Mouse (Mus musculus): ENCODE data around the gene Asgr1.

Asgr1 gene

DNA sequence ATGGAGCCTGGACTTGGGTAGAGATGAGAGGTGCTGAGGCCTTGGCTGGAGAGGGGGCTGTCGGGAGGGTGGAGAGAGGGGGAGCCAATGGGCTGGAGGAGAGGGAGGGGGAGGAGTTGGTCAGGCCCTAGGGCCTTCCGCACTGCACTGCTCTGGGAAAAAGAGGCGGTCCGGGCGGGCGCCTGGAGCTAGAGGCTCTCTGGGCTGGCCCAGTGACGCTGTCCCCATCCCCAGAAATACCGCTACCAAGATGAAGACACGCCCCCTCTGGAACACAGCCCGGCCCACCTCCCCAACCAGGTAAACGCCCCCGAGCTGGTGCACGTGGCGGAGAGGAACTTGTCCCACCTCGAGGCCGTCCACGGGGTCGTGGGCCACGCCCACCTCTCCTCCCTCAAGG is 27.2 kb upstream of the Asgr1 start:
- peak; percentile 14 for DNase-seq (ENCODE audit: low read depth, low spot score)

DNA sequence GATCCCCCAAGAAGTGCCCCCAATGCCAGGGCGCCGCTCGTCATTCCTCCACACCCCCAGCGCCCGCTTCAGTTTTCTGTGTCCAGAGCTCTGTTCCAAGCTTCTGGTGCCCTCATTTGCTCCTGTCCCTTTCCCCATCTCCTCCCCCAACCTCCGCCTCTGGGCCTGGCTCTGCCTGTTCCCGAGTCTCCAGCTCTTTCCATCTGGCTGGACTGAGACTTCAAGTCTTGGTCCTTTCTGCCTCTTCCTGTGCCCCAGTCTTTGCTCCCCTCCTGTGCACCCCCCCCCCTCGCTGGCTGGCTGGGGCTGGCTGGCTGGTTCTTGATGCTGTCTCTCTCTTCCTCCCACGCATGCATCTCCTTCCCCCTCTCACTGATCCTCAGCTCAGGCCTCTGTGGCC is 26.5 kb upstream of the Asgr1 start:
- peak; percentile 72 for DNase-seq (ENCODE audit: low read depth, low spot score)

DNA sequence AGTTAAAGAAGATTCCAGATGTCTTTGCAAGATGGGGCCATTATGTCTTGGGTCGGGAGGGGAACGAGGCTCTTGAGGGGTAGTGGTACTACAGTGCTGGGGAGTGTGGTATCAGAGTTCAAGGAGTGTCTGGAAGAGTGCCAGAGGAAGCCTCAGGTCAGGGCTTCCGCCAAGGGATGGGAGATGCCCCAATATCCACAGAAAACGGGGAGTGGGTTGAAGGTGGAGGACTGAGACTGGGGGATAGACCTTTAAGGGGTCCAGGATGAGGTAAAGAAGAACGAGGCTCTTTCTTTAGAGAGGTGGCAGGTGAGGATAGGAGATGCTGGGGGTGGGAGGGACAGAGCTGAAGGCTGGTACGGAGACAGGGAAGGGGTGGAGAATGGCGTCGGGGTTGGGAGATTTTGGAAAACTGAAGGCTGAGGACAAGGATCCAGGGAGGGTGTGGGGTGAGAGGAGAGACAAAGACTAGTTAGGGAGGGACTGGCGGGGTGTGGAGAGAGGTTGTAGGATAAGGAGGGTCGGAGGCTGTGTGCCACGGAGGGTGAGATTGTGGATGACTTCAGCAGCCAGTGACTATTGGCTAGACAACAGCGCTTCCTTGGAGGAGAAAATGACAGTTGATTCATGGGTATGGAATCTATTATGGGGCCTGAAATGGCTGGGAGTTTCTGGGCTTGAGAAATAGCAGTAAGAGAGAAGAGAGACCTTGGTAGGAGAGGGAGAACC is 25.3 kb upstream of the Asgr1 start:
- DNase-seq (ENCODE audit: low read depth, low spot score) = peak; percentile 16

DNA sequence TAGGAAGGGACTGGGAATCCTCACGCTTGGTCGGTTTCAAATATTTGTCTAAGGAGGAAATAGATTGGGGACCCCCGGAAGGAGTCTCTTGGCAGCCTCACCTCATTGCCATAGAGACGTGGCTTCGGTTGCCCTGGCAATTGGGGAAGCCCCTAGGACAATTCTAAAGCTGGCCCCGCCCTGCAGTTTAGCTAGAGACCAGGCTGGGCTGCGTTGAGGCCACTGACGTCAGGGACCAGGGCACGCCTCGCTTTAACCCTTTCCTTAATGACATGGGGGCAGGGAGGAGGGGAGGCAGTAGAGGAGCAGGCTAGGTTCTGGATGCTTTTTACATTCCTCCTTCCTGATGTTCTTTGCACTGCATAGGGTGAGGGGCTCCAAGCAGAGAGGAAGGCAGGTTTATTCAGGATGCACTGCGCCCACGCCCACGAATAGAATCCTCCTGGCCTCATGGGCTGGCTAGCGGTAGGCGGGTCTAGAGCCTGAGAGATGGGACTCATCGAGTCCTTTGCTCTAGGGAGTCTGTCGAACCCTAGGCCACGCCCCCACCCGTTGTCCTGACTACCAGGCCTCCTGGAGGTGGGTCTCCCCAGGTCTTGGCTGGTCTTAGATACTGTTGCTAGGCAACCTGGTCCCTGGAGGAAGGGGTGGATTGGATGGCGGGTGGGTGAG is 24.6 kb upstream of the Asgr1 start:
- peak; percentile 94 for DNase-seq (ENCODE audit: low read depth, low spot score)

DNA sequence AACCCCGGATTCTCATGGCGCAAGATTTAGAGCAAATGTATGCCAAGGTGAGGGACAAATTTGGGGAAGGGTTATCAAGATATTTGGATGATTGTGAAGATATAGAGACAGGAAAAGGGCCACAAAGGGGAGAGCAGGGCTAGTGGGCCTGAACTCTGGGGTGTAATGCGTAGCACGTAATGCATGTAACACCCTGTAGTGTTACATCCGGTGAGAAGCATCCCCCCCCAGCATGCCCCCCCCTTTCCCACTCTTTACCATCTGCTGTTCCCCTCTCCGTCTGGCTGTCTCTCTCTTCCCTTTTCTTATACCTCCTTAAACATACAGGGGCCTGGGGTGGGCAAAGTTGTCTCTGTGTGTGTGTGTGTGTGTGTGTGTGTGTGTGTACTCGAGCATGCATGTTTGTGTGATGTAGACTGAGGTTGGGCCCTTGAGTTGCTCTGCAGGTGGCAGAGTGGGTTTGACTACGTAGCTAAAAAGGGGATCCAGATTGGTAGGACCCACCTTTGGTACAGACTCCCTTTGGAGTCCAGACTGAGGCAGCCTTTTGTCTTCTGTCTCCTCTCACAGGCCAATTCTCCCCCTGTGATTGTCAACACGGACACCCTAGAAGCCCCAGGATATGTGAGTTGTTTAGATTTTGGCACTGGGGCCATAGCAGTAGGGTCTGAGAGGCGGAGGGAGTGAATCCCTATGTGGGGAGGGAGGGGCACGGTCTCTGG is 23.9 kb upstream of the Asgr1 start:
- no peak for DNase-seq (ENCODE audit: low read depth, low spot score)

- DNase-seq (ENCODE audit: low read depth, low spot score) = no peak
These were observed 23.1 kb upstream of the Asgr1 start for GRCm38 (mm10) chr11:70030651-70031320.

- no peak for DNase-seq (ENCODE audit: low read depth, low spot score)
These were observed 22.6 kb upstream of the Asgr1 start for GRCm38 (mm10) chr11:70031321-70031670.

GRCm38 (mm10) chr11:70038174-70038573 is 15.7 kb upstream of the Asgr1 start:
- DNase-seq (ENCODE audit: low read depth, low spot score) = no peak

- DNase-seq (ENCODE audit: low read depth, low spot score) = no peak
These were observed 14.3 kb upstream of the Asgr1 start for GRCm38 (mm10) chr11:70039631-70040030.

- DNase-seq (ENCODE audit: low read depth, low spot score) = no peak
These were observed 13.7 kb upstream of the Asgr1 start for GRCm38 (mm10) chr11:70040184-70040583.

DNA sequence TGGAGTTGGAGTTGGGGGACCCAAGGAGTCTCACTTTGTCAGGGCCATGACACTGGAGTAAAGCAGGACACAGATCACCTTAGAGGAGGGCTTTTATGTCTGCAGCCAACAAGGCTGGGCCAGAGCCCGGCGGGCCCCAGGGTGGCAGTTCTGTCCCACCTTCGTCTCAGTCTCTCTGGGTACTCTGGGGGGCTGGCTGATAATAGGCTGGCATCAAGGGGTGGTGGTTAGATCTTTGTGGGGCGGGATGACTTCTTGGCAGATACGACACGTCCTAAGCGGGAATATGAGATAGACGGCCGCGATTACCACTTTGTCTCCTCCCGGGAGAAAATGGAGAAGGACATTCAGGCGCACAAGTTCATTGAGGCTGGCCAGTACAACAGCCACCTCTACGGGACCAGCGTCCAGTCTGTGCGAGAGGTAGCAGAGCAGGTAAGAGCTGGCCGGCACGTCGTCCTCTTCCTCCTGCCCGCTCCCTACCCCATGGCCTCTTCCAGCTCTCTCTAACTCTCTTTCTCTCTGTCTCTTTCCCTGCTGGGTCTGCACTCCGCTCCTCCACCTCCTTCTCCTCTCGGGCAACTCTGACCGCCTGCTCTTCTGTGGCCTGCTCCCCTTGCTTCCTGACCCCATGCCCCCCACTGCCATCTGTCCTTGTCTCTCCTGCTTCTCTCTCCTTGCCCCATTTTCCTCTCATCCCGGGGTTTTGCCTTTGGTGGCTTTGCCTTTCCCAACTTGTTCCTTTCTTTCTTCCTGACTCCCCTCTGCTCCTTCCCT is 11.4 kb upstream of the Asgr1 start:
- no peak for DNase-seq (ENCODE audit: low read depth, low spot score)

- DNase-seq (ENCODE audit: low read depth, low spot score) = no peak
These were observed 10.2 kb upstream of the Asgr1 start for GRCm38 (mm10) chr11:70043665-70044064.

GRCm38 (mm10) chr11:70045435-70045834 is 8.4 kb upstream of the Asgr1 start:
- DNase-seq (ENCODE audit: low read depth, low spot score) = no peak

GRCm38 (mm10) chr11:70049366-70049765 is 4.5 kb upstream of the Asgr1 start:
- no peak for DNase-seq (ENCODE audit: low read depth, low spot score)

DNA sequence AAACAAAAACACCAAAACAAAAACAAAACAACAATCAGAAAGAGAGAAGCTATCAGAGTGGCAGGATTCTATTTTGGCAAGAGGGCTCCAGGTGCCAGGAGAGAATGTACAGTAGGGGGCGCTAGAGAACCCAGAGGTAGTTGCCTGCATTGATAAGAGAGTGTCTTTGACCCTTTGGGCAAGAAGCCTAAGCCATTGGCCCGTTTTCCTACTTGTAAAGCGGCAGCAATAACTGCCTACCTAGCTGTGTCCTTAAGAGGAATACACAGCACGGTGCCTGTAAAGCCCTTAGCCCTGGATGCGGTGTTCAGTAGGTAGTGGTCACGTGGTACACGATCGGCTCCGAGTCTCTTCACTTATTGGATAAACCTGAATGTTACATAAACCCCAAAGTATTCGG is 4.1 kb upstream of the Asgr1 start:
- peak; percentile 54 for DNase-seq (ENCODE audit: low read depth, low spot score)

DNA sequence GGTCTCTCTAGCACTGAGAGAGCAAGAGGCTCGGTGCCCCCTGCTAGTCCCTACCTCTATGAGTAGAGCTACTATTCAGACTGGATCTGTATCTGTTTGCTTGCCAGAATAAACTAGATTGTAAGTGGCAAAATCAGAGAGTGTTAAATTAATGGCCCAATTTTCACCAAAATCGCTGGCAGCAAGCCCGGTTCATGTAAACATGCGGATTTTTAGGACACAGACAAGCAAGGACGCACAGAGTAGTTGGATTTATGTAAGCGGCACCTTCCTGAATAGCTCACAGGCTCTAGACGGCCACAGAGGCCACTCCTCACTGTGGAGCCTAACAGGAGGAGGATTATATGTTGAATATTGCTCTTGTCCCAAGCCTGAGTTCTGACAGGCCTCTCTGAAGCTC is 729 bp upstream of the Asgr1 start:
- no peak for DNase-seq (ENCODE audit: low read depth, low spot score)

GRCm38 (mm10) chr11:70055618-70056214 is 1.8 kb downstream of the Asgr1 start:
- DNase-seq (ENCODE audit: low read depth, low spot score) = peak; percentile 81

DNA sequence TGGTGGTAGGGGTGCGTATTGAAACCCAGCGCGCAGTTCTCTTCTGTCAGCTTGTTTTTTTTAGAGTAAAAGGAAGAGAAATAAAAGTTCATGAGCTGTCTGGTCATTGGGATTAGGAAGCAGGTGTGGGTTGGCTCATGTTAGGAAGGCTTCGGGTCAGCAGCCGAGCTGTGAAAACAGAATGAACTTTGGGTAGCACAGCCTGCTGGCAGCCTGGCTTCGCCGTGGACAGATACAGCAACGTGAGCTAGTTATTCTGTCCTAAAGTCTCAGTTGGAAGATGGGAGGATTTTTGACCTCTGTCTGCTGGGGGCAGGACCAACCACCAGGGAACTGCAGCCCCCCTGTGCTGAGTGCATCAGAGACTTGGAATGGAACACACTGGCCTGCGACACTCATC is 3.9 kb downstream of the Asgr1 start:
- DNase-seq (ENCODE audit: low read depth, low spot score) = no peak

- no peak for DNase-seq (ENCODE audit: low read depth, low spot score)
These were observed 6.0 kb downstream of the Asgr1 start for GRCm38 (mm10) chr11:70059930-70060329.

DNA sequence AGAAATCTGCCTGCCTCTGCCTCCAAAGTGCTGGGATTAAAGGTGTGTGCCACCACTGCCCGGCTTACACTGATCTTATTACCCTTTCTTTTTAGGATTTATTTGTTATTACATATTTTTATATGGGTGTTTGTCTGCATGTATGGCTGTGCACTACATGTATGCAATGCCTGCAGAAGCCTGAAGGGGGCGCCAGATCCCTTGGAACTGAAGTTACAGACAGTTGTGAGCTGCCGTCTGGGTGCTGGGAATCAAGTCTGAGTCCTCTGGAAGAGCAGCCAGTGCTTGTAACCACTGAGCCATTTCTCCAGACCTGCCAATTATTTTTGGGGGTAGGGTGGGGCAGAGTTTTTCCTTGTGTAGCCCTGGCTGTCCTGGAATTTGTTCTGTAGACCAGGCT is 9.2 kb downstream of the Asgr1 start:
- DNase-seq (ENCODE audit: low read depth, low spot score) = no peak

DNA sequence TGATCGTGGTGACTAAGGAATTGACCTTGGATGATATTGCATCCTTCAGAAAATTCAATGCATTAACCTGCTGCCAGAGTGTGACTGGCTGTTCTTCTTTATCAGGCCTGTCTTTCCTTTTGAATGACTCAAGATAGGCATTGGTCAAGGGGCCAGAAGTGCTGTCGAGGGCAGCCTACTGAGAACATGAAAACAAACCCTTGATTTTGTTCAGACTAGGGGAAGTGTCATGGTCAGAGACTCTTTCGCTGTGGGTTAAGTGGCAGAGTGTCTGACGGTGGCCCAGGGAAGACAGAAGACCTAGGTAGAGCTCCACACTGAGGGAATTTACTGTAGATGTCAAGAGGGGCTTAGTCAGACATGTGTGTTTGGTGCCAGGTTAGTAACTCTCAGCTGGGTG is 12.8 kb downstream of the Asgr1 start:
- DNase-seq (ENCODE audit: low read depth, low spot score) = no peak
